Mouse (Mus musculus) brain, embryonic 14.5 days (tissue): Measurements from ENCODE around the gene Cgnl1. TPM values are rescaled to one million over a fixed set of nuclear protein-coding genes. Genes with fewer than 3 reads are reported as not detected.
A peak's percentile ranks its signal among the peaks of the same experiment; 100 is the strongest.

Experiments
- DNase-seq: peaks from one replicate; pipeline ENCODE4 v3.0.0-alpha.2; 2011; ENCODE audit warnings: low read depth
- CTCF ChIP-seq: fragments of 200-500 bp; IDR thresholded peaks from 2 replicates; pipeline ENCODE4 v1.5.1; 2012; ENCODE audit warnings: inconsistent platforms, mild to moderate bottlenecking, moderate library complexity, borderline replicate concordance; ENCODE audit not compliant: insufficient read depth, insufficient read length; ENCODE audit errors: extremely low read depth
- POLR2A ChIP-seq: fragments of 200-500 bp; IDR thresholded peaks from 2 replicates; pipeline ENCODE4 v1.6.1; 2012; ENCODE audit warnings: mild to moderate bottlenecking, inconsistent platforms, borderline replicate concordance; ENCODE audit not compliant: poor library complexity, insufficient read depth, insufficient read length, severe bottlenecking; ENCODE audit errors: extremely low read depth
- polyA plus RNA-seq: library from polyadenylated mRNA; depleted of rRNA; stranded (reverse); fragments of >200 nt; gene quantifications from 2 replicates; pipeline ENCODE4 v1.2.3, GENCODE M21; 2012

Gene Cgnl1
- polyA plus RNA-seq, 1 experiment, result 8.2 TPM

DNA sequence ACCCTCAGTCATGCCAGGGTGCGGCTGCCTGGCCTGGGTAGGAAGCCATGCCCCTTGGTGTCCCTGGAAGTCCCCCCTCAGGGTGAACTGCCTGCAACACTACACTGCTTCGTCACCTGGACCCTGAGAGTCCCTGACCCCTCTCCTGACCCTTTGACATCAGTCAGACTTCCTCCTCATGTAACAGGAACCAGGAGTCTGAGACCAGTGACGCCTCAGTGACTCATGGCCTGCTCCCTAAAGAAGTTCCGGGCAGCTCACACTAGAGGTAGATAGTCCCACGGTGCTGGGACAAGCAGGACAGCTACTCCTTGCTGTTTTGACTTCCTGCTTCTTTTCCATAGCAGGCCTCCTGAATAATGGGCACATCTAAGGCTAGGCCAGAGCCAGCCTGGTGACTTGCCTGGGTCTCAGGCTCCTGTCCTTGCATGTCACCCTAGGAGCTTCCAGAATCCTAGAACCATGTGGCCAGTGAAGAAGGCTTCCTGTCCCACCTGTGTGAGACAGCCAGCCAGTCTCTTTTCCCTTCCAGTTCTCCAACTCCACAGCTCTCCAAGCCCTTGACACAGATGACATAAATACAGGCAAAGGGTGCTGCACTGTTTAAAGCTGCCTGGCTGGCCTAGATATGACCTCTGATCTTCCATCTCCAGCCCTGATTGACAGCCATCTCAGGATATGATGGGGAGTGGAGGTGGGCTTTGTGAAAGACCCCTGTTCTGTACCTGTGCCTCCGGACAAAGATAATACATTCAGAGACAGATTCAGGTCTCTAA is 34.4 kb upstream of the Cgnl1 start:
- DNase-seq, result no peak
- no peak for TF ChIP-seq CTCF
- TF ChIP-seq POLR2A, result no peak

DNA sequence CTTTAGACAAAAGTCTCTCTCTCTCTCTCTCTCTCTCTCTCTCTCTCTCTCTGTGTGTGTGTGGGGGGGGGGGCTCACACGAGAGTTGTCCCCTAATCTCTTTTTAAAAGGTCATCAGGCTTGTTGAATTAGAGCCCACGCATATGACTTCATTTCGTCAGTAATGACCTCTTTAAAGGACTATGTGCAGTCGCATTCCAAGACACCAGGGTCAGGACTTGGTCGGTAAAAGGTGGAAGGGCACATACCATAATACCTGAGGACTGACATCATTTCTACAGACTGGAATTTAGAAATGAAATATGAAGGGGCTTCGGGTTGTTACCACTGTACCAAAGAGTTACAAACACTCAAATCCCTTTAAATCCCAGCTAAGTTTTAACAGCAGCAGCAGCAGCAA is 32.7 kb upstream of the Cgnl1 start:
- no peak for DNase-seq
- no peak for TF ChIP-seq CTCF
- no peak for TF ChIP-seq POLR2A

DNA sequence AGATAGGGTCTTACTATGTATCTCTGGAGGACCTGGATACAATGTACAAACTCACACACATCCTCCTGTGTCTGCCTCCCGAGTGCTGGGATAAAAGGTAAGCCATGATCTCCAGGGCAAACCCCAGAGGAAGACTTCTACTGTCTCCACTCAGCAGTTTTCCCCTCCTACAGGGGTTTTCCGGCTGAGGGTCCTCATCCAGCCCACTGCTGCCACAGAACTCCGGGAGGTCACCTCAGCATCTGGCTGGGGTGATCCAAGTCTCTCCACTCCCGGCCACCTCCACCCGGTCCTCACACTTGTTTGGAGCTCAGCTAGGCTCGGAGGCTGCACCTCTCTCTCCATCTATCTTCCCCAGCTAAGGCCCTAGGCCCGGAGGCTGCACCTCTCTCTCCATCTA is 31.9 kb upstream of the Cgnl1 start:
- TF ChIP-seq CTCF, result no peak
- TF ChIP-seq POLR2A, result no peak
- no peak for DNase-seq

DNA sequence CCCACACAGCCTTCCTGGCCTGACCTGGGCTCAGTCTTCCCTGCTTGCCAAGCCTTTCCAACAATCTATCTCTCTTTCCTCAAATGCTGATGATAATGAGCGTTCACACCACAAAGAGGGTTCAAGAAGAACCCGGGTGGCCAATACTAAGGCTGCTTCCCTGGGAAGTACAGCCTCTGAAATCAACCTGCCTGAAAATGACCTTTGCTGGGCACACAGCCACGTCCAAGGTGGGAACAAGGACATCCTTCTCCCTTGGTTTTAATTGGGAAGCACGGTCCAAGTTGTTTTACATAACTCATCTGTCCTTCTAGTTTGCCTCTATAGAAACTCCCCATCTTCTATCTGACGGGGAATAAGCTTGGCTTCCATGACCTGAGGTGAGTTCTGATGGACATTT is 28.2 kb upstream of the Cgnl1 start:
- no peak for DNase-seq
- no peak for TF ChIP-seq CTCF
- TF ChIP-seq POLR2A, result no peak

DNA sequence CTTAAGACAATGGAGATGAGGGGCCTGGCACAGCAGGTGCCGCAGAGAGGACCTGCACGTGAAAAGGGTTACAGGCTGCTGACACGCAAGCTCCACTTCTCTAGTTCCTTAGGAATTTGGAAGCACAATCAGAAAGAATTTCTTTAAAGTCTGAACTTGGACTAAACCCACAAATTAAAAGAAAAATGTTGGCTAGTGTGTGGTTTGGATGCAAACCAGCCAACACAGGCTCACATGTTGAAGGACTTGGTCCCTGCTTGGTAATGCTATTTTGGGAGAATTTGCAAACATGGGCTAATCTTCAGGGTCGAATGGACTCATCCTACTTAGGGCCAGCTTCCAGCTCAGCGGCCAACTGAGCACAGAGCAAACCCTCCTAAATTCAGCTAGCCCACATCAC is 26.8 kb upstream of the Cgnl1 start:
- no peak for TF ChIP-seq POLR2A
- TF ChIP-seq CTCF, result no peak
- no peak for DNase-seq

DNA sequence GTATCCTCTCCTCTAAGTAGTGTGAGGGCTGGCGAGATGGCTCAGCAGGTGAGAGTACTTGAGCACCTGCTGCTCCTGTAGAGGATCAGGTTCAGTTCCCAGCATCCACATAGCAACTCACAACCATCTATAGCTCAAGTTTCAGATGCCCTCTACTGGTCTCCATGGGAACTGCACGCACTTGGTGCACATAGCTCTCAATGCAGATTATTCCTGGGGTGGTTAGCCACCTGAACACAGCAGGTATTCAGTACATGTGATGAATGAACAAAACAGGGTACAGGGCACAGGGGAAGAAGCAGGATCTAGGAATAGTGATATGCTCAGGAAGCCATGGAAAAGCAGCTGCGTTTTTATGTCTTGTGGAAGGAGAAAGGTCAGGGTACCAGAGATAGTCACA is 6.0 kb upstream of the Cgnl1 start:
- DNase-seq, result no peak

DNA sequence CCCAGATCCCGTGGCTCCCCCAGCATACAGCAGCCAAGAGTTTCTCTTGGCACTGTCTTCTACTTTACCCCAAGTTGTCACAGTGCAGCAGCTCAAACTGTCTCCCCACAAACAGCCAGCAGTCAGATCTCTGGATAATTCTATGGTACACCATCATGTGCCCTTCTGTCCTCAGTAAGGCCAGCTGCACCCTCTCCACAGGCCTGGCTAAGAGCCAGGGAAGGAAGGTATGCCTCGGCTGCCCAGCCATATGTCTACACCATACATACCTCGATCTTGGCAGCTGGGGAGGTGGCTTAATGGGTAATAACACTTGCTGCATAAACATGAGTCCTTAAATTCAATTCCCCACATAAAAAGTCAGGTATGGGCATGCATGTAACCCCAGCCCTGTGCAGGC is 4.9 kb upstream of the Cgnl1 start:
- no peak for DNase-seq
- TF ChIP-seq POLR2A (no peak), CTCF (no peak)

More for the DNA sequence above, 6.0 kb upstream of the Cgnl1 start:
- TF ChIP-seq POLR2A (no peak), CTCF (peak; percentile 40; the same call in 1 of the 2 replicates)

DNA sequence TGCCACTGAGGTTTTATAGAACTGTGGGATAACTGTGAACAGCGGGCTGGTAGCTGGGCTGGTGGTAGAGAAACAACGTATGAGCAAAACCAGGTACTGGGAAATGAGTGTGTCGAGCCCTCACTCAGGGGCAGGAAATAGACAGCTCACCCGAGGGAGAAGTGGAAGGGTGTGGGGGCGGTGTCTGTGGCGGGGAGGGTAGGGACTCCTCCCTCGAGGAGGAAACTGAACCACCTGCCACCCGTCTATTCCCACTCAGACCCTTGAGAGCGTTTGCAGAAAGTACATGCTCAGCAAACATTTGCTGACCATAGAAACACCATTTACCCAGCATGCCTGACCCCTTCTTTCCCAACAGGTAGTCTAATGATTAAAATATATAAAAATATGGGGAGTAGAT is 2.2 kb upstream of the Cgnl1 start:
- TF ChIP-seq POLR2A, result no peak
- TF ChIP-seq CTCF, result no peak
- DNase-seq, result no peak

DNA sequence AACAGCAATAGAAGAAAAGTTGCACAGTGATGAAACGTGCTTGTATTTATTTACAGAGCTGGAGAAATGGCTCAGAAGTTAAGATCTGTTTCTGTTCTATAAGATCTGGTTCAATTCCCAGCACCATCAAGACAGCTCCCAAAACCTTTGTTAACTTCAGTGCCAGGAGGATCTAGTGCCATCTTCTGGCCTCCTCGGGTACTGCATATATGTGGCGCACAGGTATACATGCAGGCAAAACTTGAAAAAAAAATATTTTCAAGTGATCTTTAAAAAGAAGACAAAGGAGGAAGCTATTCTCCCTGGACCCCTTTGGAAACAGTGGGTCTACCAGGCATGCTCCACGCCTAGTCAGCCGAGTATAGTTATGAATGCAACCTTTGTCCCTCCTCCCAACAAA is 936 bp upstream of the Cgnl1 start:
- TF ChIP-seq POLR2A (no peak), CTCF (peak; percentile 51; the same call in 1 of the 2 replicates)
- no peak for DNase-seq

DNA sequence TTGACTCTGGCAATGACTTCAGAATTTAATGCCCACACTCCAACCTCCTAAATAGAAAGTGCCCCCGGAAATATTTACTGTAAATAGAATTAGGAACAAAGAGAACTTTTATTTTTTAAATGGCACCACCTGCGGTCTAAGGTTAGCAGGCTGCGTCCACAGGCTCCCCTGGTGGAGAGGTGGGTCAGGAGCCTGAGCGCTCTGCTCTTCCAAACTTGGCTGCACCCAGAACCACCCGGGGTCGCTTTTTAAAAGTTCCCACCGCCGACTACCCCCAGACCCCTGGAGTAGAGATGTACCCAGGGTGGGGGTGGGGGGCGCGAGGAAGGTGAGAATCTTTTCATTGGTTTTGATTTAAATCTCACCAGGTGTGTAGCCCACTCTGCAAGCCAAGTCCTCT is 918 bp downstream of the Cgnl1 start:
- peak; percentile 17; the same call in 1 of the 2 replicates for TF ChIP-seq CTCF
- no peak for TF ChIP-seq POLR2A
- DNase-seq, result no peak

DNA sequence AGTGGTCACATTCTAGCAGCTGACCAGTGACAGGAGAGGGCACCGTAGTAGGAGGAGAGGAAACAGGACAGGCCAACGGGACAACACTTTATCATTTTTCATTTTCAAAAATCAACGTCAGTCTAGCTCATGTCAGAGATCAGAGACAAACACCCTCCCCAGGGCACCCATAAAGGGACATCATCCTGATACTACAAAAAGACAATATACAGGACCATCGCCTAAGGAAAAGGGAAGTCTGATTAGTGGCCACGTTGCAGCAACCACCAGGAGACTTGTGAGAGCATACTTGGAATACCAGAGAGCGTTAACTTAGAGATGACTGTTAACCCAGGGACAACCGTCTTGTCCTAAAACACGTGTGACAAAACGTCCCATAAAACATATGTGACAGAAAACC is 1.7 kb downstream of the Cgnl1 start:
- DNase-seq, result no peak
- TF ChIP-seq CTCF (no peak), POLR2A (no peak)

DNA sequence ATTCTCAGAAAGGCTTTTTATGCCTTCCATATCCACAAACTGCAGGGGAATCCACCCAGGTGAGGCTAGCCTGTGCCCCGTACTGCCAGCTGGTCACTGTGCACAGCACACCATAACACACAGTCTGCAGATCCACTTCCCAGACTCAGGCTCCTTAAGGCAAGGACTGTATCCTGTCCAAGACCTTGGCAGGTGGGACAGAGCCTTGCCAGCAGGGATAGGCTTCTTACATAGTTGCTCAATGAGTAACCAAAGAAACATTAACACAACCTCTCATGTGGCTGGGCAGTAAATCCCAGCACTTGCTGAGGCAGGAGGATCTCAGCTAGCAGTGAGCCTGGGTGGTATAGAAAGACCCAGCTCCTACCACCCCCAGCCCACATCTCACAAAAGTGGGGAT is 3.3 kb downstream of the Cgnl1 start:
- TF ChIP-seq POLR2A, result no peak
- TF ChIP-seq CTCF, result no peak
- no peak for DNase-seq
